Mouse (Mus musculus): ENCODE measurements around the gene Ube4a. TPM values are rescaled to one million over a fixed set of nuclear protein-coding genes. Genes with fewer than 3 reads are reported as not detected.
A peak's percentile ranks its signal among the peaks of the same experiment; 100 is the strongest.
"Not testable (repeated sequence)": the region's sequence is repeated elsewhere in the genome, so short reads cannot be mapped to it uniquely, and the experiment has no call there.

The Ube4a gene
- polyA plus RNA-seq, 1 experiment, result 17.0 TPM

GRCm38 (mm10) chr9:44981104-44981503 is 15.7 kb upstream of the Ube4a start:
- no peak for DNase-seq (ENCODE audit: low read depth)

- no peak for DNase-seq (ENCODE audit: low read depth)
Measured at GRCm38 (mm10) chr9:44980242-44980641, 14.8 kb upstream of the Ube4a start, which contains the start of gene Cd3g. Gene Cd3g, minus strand, starts transcription at chr9:44980431.

GRCm38 (mm10) chr9:44979806-44980205 is 14.4 kb upstream of the Ube4a start:
- no peak for DNase-seq (ENCODE audit: low read depth)

- no peak for DNase-seq (ENCODE audit: low read depth)
Measured at GRCm38 (mm10) chr9:44977813-44978212, 12.4 kb upstream of the Ube4a start.

- DNase-seq (ENCODE audit: low read depth), result no peak
Measured at GRCm38 (mm10) chr9:44969450-44969849, 4.0 kb upstream of the Ube4a start.

- DNase-seq (ENCODE audit: low read depth), result not testable (repeated sequence)
Measured at GRCm38 (mm10) chr9:44967763-44968162, 2.4 kb upstream of the Ube4a start.

- peak; percentile 58 for DNase-seq (ENCODE audit: low read depth)
Measured at GRCm38 (mm10) chr9:44966815-44967242, 1.4 kb upstream of the Ube4a start.

GRCm38 (mm10) chr9:44965833-44966466 is 550 bp upstream of the Ube4a start:
- DNase-seq (ENCODE audit: low read depth), result no peak

GRCm38 (mm10) chr9:44954432-44954831 is 11.0 kb downstream of the Ube4a start:
- DNase-seq (ENCODE audit: low read depth), result no peak

- DNase-seq (ENCODE audit: low read depth), result no peak
Measured at GRCm38 (mm10) chr9:44947836-44948235, 17.6 kb downstream of the Ube4a start.

- DNase-seq (ENCODE audit: low read depth), result no peak
Measured at GRCm38 (mm10) chr9:44946185-44946695, 19.2 kb downstream of the Ube4a start.

GRCm38 (mm10) chr9:44942421-44942820 is 23.0 kb downstream of the Ube4a start:
- no peak for DNase-seq (ENCODE audit: low read depth)

- DNase-seq (ENCODE audit: low read depth), result no peak
Measured at GRCm38 (mm10) chr9:44941756-44942155, 23.6 kb downstream of the Ube4a start.

- DNase-seq (ENCODE audit: low read depth), result no peak
Measured at GRCm38 (mm10) chr9:44921543-44921942, 43.9 kb downstream of the Ube4a start.

GRCm38 (mm10) chr9:44921123-44921468 is 44.3 kb downstream of the Ube4a start:
- DNase-seq (ENCODE audit: low read depth), result no peak

- DNase-seq (ENCODE audit: low read depth), result peak; percentile 91
Measured at GRCm38 (mm10) chr9:44920374-44921122, 44.9 kb downstream of the Ube4a start, which contains the start of gene Atp5l. Gene Atp5l, minus strand, starts transcription at chr9:44920742.

- no peak for DNase-seq (ENCODE audit: low read depth)
Measured at GRCm38 (mm10) chr9:44919606-44920005, 45.8 kb downstream of the Ube4a start.

- DNase-seq (ENCODE audit: low read depth), result no peak
Measured at GRCm38 (mm10) chr9:44916196-44916595, 49.2 kb downstream of the Ube4a start.

- no peak for DNase-seq (ENCODE audit: low read depth)
Measured at GRCm38 (mm10) chr9:44914706-44915105, 50.7 kb downstream of the Ube4a start.

GRCm38 (mm10) chr9:44911365-44911764 is 54.0 kb downstream of the Ube4a start:
- no peak for DNase-seq (ENCODE audit: low read depth)

- DNase-seq (ENCODE audit: low read depth), result no peak
Measured at GRCm38 (mm10) chr9:44905620-44906019, 59.8 kb downstream of the Ube4a start.

GRCm38 (mm10) chr9:44904964-44905363 is 60.4 kb downstream of the Ube4a start:
- DNase-seq (ENCODE audit: low read depth), result no peak

GRCm38 (mm10) chr9:44903856-44904255 is 61.5 kb downstream of the Ube4a start:
- no peak for DNase-seq (ENCODE audit: low read depth)
